Mouse (Mus musculus) spleen, adult 2 months (tissue): Measurements from ENCODE around the gene Asic5. TPM values are rescaled to one million over a fixed set of nuclear protein-coding genes. Genes with fewer than 3 reads are reported as not detected.

ENCODE experiments used
- DNase-seq, 2 experiments: peaks; one replicate each; pipeline versions ENCODE4 v3.0.0 to v3.0.0-alpha.2; 2012 to 2021; ENCODE audit warnings: low spot score in 2 of 2, low read depth in 1 of 2
- H3K27ac ChIP-seq: fragments of 200-500 bp; 2 replicates; pipeline ENCODE4 v1.5.1; 2012; ENCODE audit warnings: low read length, inconsistent platforms; ENCODE audit not compliant: insufficient read depth
- H3K27me3 ChIP-seq: fragments of 200-500 bp; 2 replicates; pipeline ENCODE4 v1.6.1; 2012; ENCODE audit warnings: mild to moderate bottlenecking, moderate library complexity, low read length, inconsistent platforms; ENCODE audit not compliant: control insufficient read depth, insufficient read depth
- H3K36me3 ChIP-seq: fragments of 200-500 bp; 2 replicates; pipeline ENCODE4 v1.6.1; 2012; ENCODE audit warnings: mild to moderate bottlenecking, low read length, inconsistent platforms; ENCODE audit not compliant: control insufficient read depth, insufficient read depth
- H3K4me1 ChIP-seq: fragments of 200-500 bp; 2 replicates; pipeline ENCODE4 v1.6.1; 2011; ENCODE audit warnings: inconsistent platforms; ENCODE audit not compliant: control insufficient read depth, insufficient read depth, insufficient read length
- H3K4me3 ChIP-seq: fragments of 200-500 bp; 2 replicates; pipeline ENCODE4 v1.5.1; 2011; ENCODE audit warnings: mild to moderate bottlenecking, inconsistent platforms; ENCODE audit not compliant: insufficient read depth, insufficient read length; ENCODE audit errors: extremely low read depth
- CTCF ChIP-seq: fragments of 200-500 bp; IDR thresholded peaks from 2 replicates; pipeline ENCODE4 v1.5.1; 2011; ENCODE audit warnings: mild to moderate bottlenecking, inconsistent platforms; ENCODE audit not compliant: insufficient read depth, insufficient read length, insufficient replicate concordance; ENCODE audit errors: extremely low read depth
- POLR2A ChIP-seq: fragments of 200-500 bp; IDR thresholded peaks from 2 replicates; pipeline ENCODE4 v1.6.1; 2011; ENCODE audit warnings: low read depth, low read length, inconsistent platforms
- WGBS: fragments of 180-500 bp; shearing (Covaris S2); methylation state at CpG from one replicate; pipeline ENCODE4 v1.1.7; 2018; 5-methylcytosine and 5-hydroxymethylcytosine counted together
- polyA plus RNA-seq: library from polyadenylated mRNA; depleted of rRNA; stranded (reverse); fragments of >200 nt; gene quantifications from 2 replicates; pipeline ENCODE4 v1.2.3, GENCODE M21; 2012; rRNA removed

Gene Asic5
- polyA plus RNA-seq, 1 experiment = not detected

DNA sequence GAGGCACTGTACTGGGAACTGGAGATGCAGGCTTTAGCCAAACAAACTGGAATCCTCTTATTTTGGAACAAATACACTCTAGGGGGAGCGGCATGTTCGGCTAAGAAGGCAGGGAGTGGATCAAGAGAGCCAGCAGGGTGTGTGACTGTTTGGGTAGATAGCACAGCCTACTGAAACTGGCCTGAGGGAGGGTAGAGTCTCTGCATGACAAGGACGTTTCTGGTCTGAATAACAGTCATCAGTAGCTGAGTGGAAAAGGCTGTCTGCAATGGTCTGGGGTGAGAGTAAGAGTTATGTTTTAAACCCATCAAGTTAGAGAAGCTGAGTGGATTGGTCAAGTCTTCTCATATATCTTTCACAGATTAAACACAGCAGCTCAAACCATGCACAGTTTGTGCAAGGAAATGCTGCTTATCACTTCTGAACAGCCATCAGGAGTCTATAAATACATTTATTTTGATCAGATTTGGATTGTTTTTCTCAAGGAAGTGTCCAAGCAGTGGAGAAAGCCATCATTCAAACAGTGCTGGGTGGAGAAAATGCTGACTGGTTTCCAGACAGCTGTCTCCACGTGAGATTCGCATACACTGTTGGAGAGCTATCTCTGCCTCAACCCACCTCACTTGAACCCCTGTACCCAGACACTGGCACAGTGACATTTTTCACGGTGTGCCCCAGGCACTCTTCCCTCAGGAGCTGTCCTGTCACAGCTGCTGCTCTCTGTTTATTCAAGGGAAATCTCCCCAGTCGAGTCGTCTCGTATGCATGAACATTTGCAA is 79.5 kb downstream of the Asic5 start:
- Histone ChIP-seq H3K27ac (no peak overlapping the region), H3K4me3 (no peak overlapping the region)
- 59% methylated on average over 9 of the region's 9 CpGs for WGBS

DNA sequence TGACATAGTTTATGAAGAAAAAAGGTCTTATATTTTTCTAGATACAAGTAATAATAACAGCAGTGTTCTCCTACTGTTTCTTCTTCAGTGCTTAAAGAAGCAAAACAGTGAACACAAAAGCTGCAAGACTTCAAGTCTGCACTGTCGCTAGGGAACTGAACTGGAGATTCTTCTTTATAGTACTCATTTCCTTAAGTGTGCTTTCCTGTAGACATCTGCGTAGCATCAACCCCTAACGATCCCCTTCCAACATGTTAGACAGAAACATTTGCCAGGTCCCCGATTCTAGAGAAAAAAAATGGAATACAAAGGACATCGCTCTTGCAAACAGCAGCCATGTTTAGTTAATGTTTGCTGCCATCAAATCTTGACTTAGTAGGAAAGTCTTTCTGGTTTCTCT is 85.7 kb downstream of the Asic5 start:
- no peak for DNase-seq
- Histone ChIP-seq H3K27me3 (no peaks in the 10 kb centered on the region), H3K4me1 (no peaks in the 10 kb centered on the region), H3K27ac (no peak overlapping the region), H3K36me3 (no peaks in the 10 kb centered on the region), H3K4me3 (no peak overlapping the region)
- WGBS = 88% methylated on average over 5 of the region's 5 CpGs
- no peak for TF ChIP-seq POLR2A
- TF ChIP-seq CTCF = no peak

More for the DNA sequence above, 79.5 kb downstream of the Asic5 start:
- Histone ChIP-seq H3K36me3 (no peaks in the 10 kb centered on the region), H3K27me3 (no peaks in the 10 kb centered on the region), H3K4me1 (no peaks in the 10 kb centered on the region)
- no peak for DNase-seq
- TF ChIP-seq POLR2A = no peak
- TF ChIP-seq CTCF = no peak

Other genes with a start within 250 kb of the Asic5 start
- gene Ctso, start 49.7 kb upstream of the Asic5 start, polyA plus RNA-seq = 8.7 and 8.9 TPM in 2 replicates
- gene Tdo2, start 6.1 kb upstream of the Asic5 start, polyA plus RNA-seq = not detected in 2 replicates
- gene Gucy1b1, start 92.4 kb downstream of the Asic5 start, polyA plus RNA-seq = 2.3 and 2.4 TPM in 2 replicates
- 8.1 and 9.2 TPM in 2 replicates for gene Gucy1a1, start 163.5 kb downstream of the Asic5 start, polyA plus RNA-seq